Mouse (Mus musculus) left cerebral cortex, postnatal 36 days (tissue): ENCODE measurements around the gene Vps8. TPM values are rescaled to one million over a fixed set of nuclear protein-coding genes. Genes with fewer than 3 reads are reported as not detected.

Experiments used
- DNase-seq, 2 experiments: peaks; one replicate each; pipeline ENCODE4 v3.0.0; 2021 to 2022; ENCODE audit warnings: low spot score in 2 of 2, mixed read lengths in 1 of 2
- intact Hi-C: fragments of 180-260 bp; cut with DNase I; formaldehyde crosslinking; loops from one replicate; pipeline ENCODE4 v1.15.1; 2025
- total RNA-seq, 2 experiments: library from RNA; stranded (reverse); gene quantifications; 2 replicates each; pipeline ENCODE4 v1.2.3; 2021

The Vps8 gene
- total RNA-seq, 2 experiments from 2014 or later = 52.6 to 55.0 TPM

DNA sequence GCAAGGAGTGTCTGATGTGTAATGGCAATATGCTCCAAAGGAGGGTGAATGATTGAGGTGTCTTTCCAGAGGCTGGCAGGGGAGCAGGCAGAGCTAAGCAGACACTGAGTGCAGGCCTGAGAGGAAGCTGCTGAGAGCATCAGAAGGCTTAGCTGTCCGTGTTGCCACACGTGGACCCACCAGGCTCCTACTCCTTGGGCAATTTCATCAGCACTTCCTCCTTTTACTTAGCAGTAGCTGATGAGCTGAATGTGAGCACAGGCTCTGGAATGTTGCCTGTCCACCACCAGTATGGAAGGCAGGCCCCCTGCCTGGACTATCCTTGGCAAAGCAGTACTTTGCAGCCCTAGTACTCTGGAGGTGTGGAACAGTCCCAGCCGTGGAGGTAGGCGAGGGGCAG lies 23.0 kb upstream of the Vps8 start:
- intact Hi-C loops = no loop called here
- DNase-seq = no peak

DNA sequence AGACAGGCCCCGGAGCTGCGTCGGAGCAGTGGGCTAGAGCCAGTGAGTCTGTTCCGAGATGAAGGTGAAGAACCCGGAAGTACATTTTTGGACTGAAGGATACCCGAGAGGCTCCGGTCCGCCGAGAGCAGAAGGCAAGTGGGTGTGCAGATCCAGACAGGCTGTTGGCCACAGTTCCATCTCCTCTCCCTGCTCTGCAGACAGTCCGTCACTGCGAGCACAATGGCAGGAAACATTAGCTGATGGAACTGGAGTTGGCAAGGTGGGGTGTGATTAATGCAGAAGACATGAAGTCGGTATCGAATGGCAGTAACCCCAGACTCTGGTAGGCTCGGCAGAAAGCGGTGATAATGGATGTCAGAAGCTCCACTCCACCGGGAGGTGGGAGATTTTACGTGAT lies 20.9 kb upstream of the Vps8 start:
- intact Hi-C loops = no loop called here
- DNase-seq = peak in 1 of 2 experiments; percentile 56

DNA sequence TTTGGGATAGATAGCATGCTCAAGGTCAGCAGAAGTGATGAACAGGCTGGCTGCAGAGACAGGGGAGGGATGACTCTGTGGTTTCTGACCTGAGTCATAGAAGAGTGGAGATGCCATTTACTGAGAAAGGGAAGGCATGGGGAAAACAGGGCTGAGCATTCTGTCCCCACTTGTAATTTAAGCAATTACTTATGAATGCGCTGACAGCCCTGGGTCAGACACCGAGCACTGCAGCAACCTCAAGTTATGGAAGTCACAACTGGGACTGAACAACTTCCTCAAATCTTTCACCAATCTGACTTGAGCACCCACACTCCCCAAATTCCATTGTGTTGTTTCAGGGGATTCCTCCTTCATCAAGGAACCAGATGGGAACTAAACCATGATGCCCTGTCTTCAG lies 19.5 kb upstream of the Vps8 start:
- DNase-seq = no peak
- intact Hi-C loops = no loop called here

GRCm38 (mm10) chr16:21404631-21405030 lies 18.3 kb upstream of the Vps8 start:
- intact Hi-C loops = no loop called here
- no peak for DNase-seq

DNA sequence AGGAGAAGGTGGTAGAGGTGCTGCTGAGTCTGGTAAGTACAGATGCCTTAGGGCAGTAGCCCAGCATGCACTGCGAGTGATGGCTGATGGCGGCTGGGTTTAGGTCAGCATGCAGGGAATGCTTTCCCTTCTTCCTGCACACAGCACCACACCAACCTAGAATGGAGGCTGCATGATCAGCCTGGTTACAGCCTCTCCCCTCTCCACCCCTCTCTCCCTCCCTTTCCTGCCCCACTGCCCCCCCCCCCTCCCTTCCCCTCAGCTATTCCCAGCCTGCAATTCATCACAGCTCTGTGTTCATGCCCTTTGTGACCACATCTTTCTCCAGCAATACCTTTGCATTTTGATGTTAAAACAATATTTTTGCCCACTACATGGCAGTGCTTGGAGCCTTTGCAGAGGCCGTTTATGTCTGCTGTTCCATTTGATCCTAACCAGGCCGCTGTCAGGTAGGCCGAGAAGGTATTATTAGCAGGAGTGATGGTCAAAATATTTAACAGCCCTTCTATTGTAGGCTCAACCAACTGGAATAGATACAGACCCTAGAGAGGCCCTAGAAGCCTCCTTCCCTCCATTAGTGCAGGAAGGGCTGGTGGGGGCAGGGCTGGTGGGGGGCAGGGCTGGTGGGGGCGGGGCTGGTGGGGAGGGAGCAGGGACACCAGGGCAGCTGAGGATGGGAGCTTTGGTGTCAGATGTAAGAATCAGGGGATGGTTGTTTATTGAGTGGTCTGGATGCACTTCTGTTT lies 17.5 kb upstream of the Vps8 start:
- intact Hi-C loops = no loop called here
- no peak for DNase-seq

DNA sequence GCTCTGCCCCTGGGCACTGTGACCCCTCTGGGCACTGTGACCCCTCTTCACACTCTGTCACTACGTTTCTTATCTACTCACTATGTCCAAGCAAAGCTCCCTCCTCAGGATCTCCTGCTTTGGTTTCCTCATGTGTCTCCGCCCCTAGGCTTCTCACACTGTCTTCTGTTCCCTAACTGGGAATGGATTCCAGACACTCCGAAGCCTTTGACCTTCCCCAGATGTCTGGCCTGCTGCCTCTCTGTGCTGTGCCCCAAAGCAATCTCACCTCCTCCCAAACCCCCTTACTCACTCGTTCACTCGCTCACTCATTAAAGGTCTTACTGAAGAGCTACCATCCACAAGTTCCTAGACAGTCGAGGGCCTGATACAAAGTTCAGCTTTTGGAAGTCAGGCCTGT lies 16.8 kb upstream of the Vps8 start:
- no peak for DNase-seq
- intact Hi-C loops = no loop called here

DNA sequence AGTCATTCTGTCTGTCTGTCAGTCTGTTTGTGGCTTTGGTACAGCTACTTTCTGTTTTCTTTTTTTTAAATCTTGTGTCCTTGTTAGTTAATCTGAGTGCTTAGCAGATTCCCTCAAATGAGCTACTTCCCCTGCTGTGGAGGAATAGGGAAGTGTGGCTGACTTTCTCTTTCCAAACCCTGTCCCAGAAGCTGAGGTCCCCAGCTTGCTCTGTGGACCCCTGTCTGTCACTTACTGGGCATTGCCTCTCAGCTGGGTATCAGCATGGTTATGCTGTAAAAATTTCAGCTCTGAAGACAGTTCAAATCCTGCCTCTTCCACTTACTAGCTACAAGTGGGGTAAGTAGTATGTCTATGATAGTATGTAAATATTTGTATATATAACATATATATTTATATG lies 11.1 kb upstream of the Vps8 start:
- intact Hi-C loops = no loop called here
- DNase-seq = no peak

DNA sequence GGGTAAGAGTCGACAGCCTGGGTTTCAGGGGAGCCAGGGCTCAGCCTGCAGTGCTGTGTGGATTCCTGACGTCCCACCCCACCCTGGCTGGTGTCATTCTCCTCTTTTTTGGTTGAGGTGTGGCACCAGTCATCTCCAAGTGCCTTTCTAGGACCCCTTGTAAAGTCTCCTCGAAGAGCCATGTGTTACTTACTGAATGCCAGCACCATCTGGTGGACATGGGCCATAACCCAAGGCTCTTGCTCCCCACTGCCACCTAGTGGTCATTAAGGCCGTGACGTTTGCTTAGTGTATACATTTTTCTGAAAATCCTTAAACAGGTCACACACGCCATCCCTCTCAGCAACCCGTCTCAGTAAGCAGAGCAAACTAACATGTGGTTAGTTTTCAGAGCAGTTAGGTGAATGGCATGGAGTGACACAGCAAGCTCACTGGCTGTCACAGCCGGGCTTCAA lies 10.3 kb upstream of the Vps8 start:
- peak; percentile 62 to 68 for DNase-seq
- intact Hi-C loops = no loop called here

GRCm38 (mm10) chr16:21413819-21414218 lies 9.1 kb upstream of the Vps8 start:
- intact Hi-C loops = no loop called here
- no peak for DNase-seq

GRCm38 (mm10) chr16:21415128-21415527 lies 7.8 kb upstream of the Vps8 start:
- DNase-seq = no peak
- intact Hi-C loops = no loop called here

DNA sequence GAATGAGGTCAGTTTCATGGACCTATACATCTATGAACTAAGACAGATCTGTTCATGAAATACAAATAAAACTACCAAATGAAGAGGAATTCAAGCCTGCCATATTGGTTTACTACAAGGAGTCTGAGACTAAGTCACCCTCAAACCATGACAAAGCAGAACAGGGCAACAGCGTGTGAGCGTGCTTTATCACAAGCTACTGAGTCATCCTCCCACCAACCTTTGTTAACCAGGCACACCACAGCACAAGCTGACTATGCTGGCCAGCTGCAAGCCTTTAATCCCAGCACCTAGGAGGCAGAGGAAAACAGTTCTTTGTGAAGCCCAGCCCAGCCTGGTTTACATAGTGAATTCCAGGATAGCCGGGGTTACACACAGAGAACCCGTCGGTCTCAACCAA lies 4.9 kb upstream of the Vps8 start:
- DNase-seq = no peak
- intact Hi-C loops = no loop called here

DNA sequence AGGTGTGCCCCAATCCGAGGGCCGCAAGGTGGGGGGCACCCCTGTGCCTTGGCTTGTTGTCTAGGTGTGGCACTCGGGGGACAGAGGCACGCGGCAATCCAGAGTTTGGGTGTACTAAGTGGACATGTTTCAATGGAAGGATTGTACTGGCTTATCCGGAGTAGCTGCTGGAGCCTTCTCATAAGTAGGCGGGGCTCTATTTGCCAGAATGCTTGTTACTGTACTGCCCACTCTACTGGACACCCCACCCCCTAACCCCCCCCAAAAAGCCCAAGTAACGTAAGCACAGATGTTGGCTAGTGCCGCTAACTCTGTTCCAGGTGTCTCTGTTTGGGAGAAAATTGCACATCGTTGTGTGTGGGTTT lies 610 bp downstream of the Vps8 start:
- intact Hi-C loops = no loop called here
- no peak for DNase-seq

DNA sequence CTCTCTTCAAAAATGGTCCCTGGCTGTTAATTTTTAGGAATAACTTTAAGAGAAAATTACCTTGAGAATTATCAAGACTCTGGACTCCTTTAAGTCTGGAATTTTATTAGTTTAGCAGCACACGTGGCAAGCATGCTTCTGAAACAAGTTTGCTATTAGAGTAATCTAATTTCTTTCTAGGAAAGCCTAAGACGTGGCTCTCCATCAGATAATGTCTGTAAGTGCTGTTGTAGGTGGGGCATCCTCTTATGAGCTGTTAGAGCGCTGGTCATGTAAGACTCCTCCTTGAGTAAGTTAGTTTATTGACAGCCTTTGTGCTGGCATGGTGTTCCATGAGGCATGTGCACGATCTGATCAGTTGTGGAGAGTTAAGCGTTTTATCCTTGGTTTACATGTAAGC lies 5.2 kb downstream of the Vps8 start:
- intact Hi-C loops = no loop called here
- DNase-seq = no peak

DNA sequence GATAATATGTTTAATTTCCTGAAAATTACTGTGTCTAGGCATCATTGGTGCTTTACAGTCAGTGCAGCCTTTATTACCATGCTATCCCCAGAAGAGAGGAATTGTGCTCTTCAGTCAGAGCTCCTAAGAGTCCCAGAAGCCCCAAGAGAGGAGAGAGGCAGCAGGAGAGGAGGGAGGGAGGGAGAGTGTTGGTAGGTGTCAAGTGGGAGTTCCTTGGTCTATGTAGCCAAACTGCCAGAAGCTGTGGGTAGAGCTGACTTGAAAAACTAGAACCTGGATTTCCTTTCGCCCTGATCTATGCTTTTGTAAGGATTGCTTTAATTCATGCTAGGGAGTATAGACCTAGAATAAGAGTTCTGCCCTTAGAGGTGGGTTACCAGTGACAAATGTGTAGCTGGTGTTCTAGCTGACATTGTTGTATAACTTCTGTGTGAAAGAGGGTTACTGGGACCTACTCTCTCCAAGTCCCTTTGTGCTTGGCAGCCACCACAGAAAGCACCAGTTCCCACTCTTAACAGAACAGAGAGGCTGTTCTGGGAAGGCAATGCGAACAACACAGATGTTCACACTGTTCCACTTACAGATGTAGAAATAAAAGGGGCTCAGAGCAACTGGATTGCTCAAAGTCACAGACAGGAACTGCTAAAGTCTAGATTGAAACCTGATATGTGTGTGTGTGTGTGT lies 7.6 kb downstream of the Vps8 start:
- DNase-seq = peak; percentile 17 to 28
- intact Hi-C loops = no loop called here

GRCm38 (mm10) chr16:21431614-21432013 lies 8.7 kb downstream of the Vps8 start:
- no peak for DNase-seq
- intact Hi-C loops = no loop called here

- intact Hi-C loops = no loop called here
- DNase-seq = no peak
Observed at GRCm38 (mm10) chr16:21433543-21433942, 10.6 kb downstream of the Vps8 start.

DNA sequence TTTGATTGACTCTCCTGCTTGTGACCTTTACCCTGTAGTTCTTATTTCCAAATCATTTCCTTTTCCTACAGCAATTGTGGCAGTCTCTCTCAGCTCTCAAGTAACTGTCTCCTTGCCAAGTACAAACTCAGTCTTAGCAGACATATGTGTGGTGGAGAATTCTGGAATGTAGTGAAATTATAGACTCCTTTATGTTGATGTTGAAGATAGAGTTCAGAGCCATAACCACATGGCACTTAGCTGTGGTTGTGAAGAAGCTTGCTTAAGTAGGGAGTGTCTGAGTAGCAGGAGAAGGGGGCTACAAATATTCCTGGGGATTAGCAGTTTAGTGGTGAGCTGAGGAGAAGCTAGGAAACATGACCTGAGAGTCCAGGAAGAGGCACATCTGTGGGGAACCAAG lies 18.1 kb downstream of the Vps8 start:
- intact Hi-C loops = no loop called here
- no peak for DNase-seq

DNA sequence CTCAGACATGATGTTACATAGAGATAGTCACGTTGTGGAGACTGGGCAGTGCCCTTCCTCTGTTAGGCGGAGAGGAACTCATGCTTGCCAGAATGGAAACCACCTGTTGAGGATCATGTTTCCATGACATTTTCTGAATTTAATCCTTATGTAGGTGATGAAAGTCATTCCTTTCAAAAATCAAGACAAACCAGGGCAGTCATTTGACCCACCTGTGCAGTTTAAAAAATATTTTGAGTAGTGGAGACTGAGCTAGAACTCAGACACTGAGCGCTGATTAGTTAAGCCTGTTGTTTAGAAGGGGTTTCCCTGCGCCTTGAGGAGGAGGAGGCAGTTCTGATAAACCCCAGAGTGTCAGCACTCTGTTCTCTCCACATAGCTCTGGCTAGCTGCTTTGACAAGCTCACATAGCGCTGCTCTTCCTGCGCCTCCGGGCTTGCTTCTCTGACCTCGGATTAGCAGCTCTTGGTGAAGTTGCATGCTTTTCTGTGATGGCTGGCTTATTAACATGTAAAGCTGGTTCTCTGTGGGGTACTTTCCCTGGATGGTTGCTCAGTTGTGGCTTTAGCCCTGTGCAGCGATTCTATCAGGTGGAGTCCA lies 22.2 kb downstream of the Vps8 start:
- intact Hi-C loops = no loop called here
- no peak for DNase-seq

GRCm38 (mm10) chr16:21447447-21447846 lies 24.5 kb downstream of the Vps8 start:
- intact Hi-C loops = no loop called here
- DNase-seq = no peak

- intact Hi-C loops = no loop called here
Observed at GRCm38 (mm10) chr16:21448464-21448863, 25.5 kb downstream of the Vps8 start.

GRCm38 (mm10) chr16:21449890-21450289 lies 27.0 kb downstream of the Vps8 start:
- intact Hi-C loops = no loop called here
- no peak for DNase-seq

More at GRCm38 (mm10) chr16:21448464-21448863, 25.5 kb downstream of the Vps8 start:
- no peak for DNase-seq
